Mouse (Mus musculus) myocyte (in vitro differentiated cells): ENCODE measurements around the gene Cnrip1.

Experiments
- E2F4 ChIP-seq: IDR thresholded peaks from one replicate; pipeline ENCODE4 v1.6.1; 2011; ENCODE audit warnings: mild to moderate bottlenecking, control low read depth, moderate library complexity; ENCODE audit not compliant: insufficient read depth
- MAX ChIP-seq: IDR thresholded peaks from one replicate; pipeline ENCODE4 v1.6.1; 2011; ENCODE audit warnings: low read depth, mild to moderate bottlenecking, control low read depth
- POLR2A ChIP-seq: IDR thresholded peaks from one replicate; pipeline ENCODE4 v1.6.1; 2011; ENCODE audit warnings: low read depth, mild to moderate bottlenecking, control low read depth, moderate library complexity; ENCODE audit not compliant: insufficient read length
- POLR2AphosphoS2 ChIP-seq: IDR thresholded peaks from one replicate; pipeline ENCODE4 v1.6.1; 2011; ENCODE audit warnings: low read depth, control low read depth; ENCODE audit not compliant: insufficient read length
- TCF12 ChIP-seq: IDR thresholded peaks from one replicate; pipeline ENCODE4 v1.6.1; 2011; ENCODE audit warnings: mild to moderate bottlenecking, control low read depth; ENCODE audit not compliant: poor library complexity, insufficient read depth, severe bottlenecking
- USF1 ChIP-seq: IDR thresholded peaks from one replicate; pipeline ENCODE4 v1.6.1; 2011; ENCODE audit warnings: low read depth, mild to moderate bottlenecking, control low read depth, moderate library complexity

DNA sequence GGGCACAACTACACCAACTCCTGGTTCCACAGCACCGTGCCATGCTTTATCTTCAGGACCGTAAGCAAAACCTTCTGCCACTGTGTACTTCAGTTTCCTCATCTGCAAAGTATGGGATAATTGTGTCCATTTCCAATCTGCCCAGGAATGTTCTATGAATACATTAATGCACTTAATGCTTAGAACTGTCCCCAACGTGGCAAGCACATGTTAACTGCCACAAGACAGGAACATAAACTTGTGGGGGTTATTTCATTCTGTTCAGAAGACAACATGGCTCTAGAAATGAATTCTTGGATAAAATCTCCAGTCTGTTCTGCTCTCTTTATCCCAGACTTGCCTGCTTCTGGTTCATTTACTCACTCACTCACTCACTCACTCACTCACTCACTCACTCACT lies 47.6 kb upstream of the Cnrip1 start:
- TF ChIP-seq POLR2AphosphoS2 (no peak), POLR2A (no peak), TCF12 (no peak), USF1 (no peak), MAX (no peak), E2F4 (no peak)
